Mouse (Mus musculus): ENCODE data around the gene Gsg1l. TPM values are rescaled to one million over a fixed set of nuclear protein-coding genes. Genes with fewer than 3 reads are reported as not detected.

The Gsg1l gene
- polyA plus RNA-seq, 1 experiment = 5.6 TPM

DNA sequence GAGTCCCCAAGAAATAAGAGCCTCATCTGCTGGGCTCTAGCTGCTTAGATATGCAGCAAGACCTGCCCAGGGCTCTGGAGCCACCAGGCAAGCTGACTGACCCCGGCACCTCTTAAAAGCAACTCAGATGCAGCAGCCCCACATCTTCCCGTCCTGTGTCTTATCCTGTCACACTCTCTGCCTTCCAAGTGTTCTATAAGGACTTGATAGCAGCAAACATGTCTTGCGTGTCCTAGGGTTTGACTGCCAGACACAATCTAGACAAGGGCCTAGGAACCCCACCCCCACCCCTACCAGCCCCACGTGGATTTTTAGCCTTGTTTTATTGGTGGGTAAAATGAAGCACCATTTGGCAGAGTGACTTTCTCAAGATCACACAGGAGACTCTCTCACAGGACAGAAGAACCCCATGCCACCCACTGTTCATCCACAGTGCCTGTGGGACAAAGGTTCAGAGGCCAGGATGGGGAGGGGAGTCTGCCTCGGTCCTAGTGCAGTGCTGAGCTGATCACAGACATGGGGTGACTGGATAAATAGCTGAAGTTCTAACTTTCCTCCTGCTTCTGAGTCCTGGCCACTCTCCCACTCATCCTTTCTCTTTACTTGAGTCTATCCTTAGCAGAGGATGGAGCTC lies 16.9 kb downstream of the Gsg1l start:
- 60% methylated on average over 5 of the region's 5 CpGs for WGBS
- DNase-seq = no peak
- Histone ChIP-seq H3K4me3 (replicated peaks; ENCODE audit: extremely low read depth, low read depth, low read length) (no peak overlapping the region), H3K4me1 (ENCODE audit: control insufficient read depth, insufficient read depth, low read length) (no peaks in the 10 kb centered on the region)
- TF ChIP-seq CTCF (IDR thresholded peaks at IDR 0.05; ENCODE audit: insufficient read depth, low read length) = no peak
- no peak for TF ChIP-seq POLR2A (IDR thresholded peaks at IDR 0.05; ENCODE audit: borderline replicate concordance, extremely low read depth, low read depth, low read length)

DNA sequence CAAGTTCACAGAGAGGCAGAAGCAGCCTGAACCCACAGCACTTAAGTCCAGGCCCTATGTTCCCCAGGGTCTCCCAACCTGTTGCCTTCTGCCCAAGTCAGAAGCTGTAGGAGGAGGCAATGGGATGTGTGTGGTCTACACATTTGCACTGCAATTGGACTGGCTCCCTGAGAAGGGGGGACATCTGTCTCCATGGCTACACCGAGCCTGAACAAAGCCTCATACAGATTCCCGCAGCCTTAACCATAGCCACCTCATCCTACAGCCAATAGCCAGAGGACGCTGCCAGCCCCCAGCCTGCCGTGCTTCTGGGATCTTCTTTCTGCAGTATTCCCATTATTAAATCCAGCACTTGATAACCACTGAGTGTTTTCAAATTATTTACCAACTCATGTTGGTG lies 20.0 kb downstream of the Gsg1l start:
- WGBS = 87% methylated on average over 4 of the region's 4 CpGs
- no peak overlapping the region for H3K4me3 ChIP-seq (replicated peaks; ENCODE audit: extremely low read depth, low read depth, low read length)
- H3K4me1 ChIP-seq (ENCODE audit: control insufficient read depth, insufficient read depth, low read length) = no peaks in the 10 kb centered on the region
- TF ChIP-seq CTCF (IDR thresholded peaks at IDR 0.05; ENCODE audit: insufficient read depth, low read length) (no peak), POLR2A (IDR thresholded peaks at IDR 0.05; ENCODE audit: borderline replicate concordance, extremely low read depth, low read depth, low read length) (no peak)
- DNase-seq = no peak

- Histone ChIP-seq H3K4me1 (ENCODE audit: control insufficient read depth, insufficient read depth, low read length) (no peaks in the 10 kb centered on the region), H3K4me3 (replicated peaks; ENCODE audit: extremely low read depth, low read depth, low read length) (no peak overlapping the region)
- no peak for DNase-seq
- WGBS = 71% methylated on average over 7 of the region's 7 CpGs
- TF ChIP-seq POLR2A (IDR thresholded peaks at IDR 0.05; ENCODE audit: borderline replicate concordance, extremely low read depth, low read depth, low read length) (no peak), CTCF (IDR thresholded peaks at IDR 0.05; ENCODE audit: insufficient read depth, low read length) (no peak)
Measured at GRCm38 (mm10) chr7:126058918-126059317, 23.3 kb downstream of the Gsg1l start.

DNA sequence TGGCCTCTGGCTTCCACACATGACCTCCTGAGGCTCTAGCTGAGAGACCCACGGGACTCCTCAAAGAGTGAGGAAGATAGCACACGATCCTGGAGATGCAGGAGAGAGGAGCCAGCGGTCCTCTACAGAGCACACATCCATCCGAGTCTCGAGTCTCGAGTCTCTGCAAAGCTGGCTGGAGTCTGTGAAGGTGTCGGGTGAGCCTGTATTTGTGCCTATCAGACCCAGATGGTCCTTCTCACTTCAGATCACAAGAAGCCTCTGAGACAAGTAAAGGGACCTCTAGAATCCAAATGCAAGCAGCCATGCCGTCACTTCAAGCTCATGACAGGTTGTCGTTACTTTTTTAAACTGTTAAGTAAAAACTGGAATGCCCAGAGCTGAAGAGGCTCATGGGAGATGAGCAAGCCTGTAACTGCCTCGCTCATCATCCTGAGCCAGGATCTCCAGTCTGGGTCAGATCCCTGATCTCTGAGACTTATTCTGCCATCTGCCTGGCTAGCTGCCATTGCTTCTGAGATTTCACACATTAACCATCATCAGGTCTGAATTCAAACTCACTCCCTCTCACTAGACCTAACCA lies 24.8 kb downstream of the Gsg1l start:
- no peaks in the 10 kb centered on the region for H3K4me1 ChIP-seq (ENCODE audit: control insufficient read depth, insufficient read depth, low read length)
- WGBS = 40% methylated on average over 10 of the region's 10 CpGs
- TF ChIP-seq CTCF (IDR thresholded peaks at IDR 0.05; ENCODE audit: insufficient read depth, low read length) (no peak), POLR2A (IDR thresholded peaks at IDR 0.05; ENCODE audit: borderline replicate concordance, extremely low read depth, low read depth, low read length) (no peak)
- no peak overlapping the region for H3K4me3 ChIP-seq (replicated peaks; ENCODE audit: extremely low read depth, low read depth, low read length)
- DNase-seq = no peak

GRCm38 (mm10) chr7:126054574-126054973 lies 27.6 kb downstream of the Gsg1l start:
- TF ChIP-seq POLR2A (IDR thresholded peaks at IDR 0.05; ENCODE audit: borderline replicate concordance, extremely low read depth, low read depth, low read length) (no peak), CTCF (IDR thresholded peaks at IDR 0.05; ENCODE audit: insufficient read depth, low read length) (no peak)
- H3K4me1 ChIP-seq (ENCODE audit: control insufficient read depth, insufficient read depth, low read length) = no peaks in the 10 kb centered on the region
- no peak overlapping the region for H3K4me3 ChIP-seq (replicated peaks; ENCODE audit: extremely low read depth, low read depth, low read length)
- WGBS = 63% methylated on average over 6 of the region's 6 CpGs
- no peak for DNase-seq

- Histone ChIP-seq H3K4me1 (ENCODE audit: control insufficient read depth, insufficient read depth, low read length) (no peaks in the 10 kb centered on the region), H3K4me3 (replicated peaks; ENCODE audit: extremely low read depth, low read depth, low read length) (no peak overlapping the region)
- no peak for TF ChIP-seq CTCF (IDR thresholded peaks at IDR 0.05; ENCODE audit: insufficient read depth, low read length)
- no peak for TF ChIP-seq POLR2A (IDR thresholded peaks at IDR 0.05; ENCODE audit: borderline replicate concordance, extremely low read depth, low read depth, low read length)
- 79% methylated on average over 7 of the region's 7 CpGs for WGBS
- no peak for DNase-seq
Measured at GRCm38 (mm10) chr7:126053618-126054017, 28.6 kb downstream of the Gsg1l start.

GRCm38 (mm10) chr7:126051910-126052309 lies 30.3 kb downstream of the Gsg1l start:
- no peak overlapping the region for H3K4me3 ChIP-seq (replicated peaks; ENCODE audit: extremely low read depth, low read depth, low read length)
- no peaks in the 10 kb centered on the region for H3K4me1 ChIP-seq (ENCODE audit: control insufficient read depth, insufficient read depth, low read length)
- no peak for TF ChIP-seq POLR2A (IDR thresholded peaks at IDR 0.05; ENCODE audit: borderline replicate concordance, extremely low read depth, low read depth, low read length)
- DNase-seq = no peak
- 45% methylated on average over 6 of the region's 6 CpGs for WGBS

GRCm38 (mm10) chr7:126045077-126045476 lies 37.1 kb downstream of the Gsg1l start:
- TF ChIP-seq POLR2A (IDR thresholded peaks at IDR 0.05; ENCODE audit: borderline replicate concordance, extremely low read depth, low read depth, low read length) (no peak), CTCF (IDR thresholded peaks at IDR 0.05; ENCODE audit: insufficient read depth, low read length) (no peak)
- no peak overlapping the region for H3K4me3 ChIP-seq (replicated peaks; ENCODE audit: extremely low read depth, low read depth, low read length)
- 80% methylated on average over 6 of the region's 6 CpGs for WGBS

DNA sequence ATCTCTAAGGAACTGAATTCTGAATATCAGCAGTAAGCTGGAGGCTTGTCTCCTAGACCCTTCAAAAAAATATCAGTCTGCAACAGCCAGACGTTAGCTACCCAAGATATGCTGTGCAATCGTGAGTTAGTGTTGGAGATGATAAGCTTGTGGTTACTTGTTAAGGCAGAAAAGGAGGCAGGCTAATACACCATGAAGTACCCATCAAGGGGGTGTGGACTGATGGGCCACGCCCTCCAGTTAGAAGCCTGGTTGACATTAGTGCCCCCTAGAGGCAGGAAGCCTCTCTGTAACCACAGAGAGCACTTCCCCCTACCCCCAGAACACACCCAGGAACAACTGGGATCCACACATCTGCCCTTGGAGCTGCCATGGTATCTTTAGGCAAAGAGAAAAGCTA lies 39.9 kb downstream of the Gsg1l start:
- Histone ChIP-seq H3K4me3 (replicated peaks; ENCODE audit: extremely low read depth, low read depth, low read length) (no peak overlapping the region), H3K4me1 (ENCODE audit: control insufficient read depth, insufficient read depth, low read length) (no peaks in the 10 kb centered on the region)
- no peak for TF ChIP-seq POLR2A (IDR thresholded peaks at IDR 0.05; ENCODE audit: borderline replicate concordance, extremely low read depth, low read depth, low read length)
- TF ChIP-seq CTCF (IDR thresholded peaks at IDR 0.05; ENCODE audit: insufficient read depth, low read length) = no peak
- WGBS = 34% methylated on average over 3 of the region's 3 CpGs
- no peak for DNase-seq

More at GRCm38 (mm10) chr7:126045077-126045476, 37.1 kb downstream of the Gsg1l start:
- H3K4me1 ChIP-seq (ENCODE audit: control insufficient read depth, insufficient read depth, low read length) = no peaks in the 10 kb centered on the region
- DNase-seq = no peak
